Mouse (Mus musculus) lung, postnatal 0 days (tissue): ENCODE results near the gene Unc5c. TPM values are rescaled to one million over a fixed set of nuclear protein-coding genes. Genes with fewer than 3 reads are reported as not detected.

ENCODE experiments used
- ATAC-seq: fragments of 200-750 bp; cut with Nextera tagmentation; 2 replicates; pipeline ENCODE4 v1.8.0; 2017; ENCODE audit warnings: moderate library complexity
- DNase-seq: peaks from one replicate; pipeline ENCODE4 v3.0.0-alpha.2; 2016; ENCODE audit warnings: low spot score
- H3K27ac ChIP-seq: fragments of 300-500 bp; sonication (generic); 2 replicates; pipeline ENCODE4 v1.5.1; 2014; ENCODE audit warnings: antibody characterized with exemption, mild to moderate bottlenecking, low read length, mixed read lengths
- H3K27me3 ChIP-seq: fragments of 300-500 bp; sonication (generic); replicated peaks from 2 replicates; pipeline ENCODE4 v1.6.1; 2014; ENCODE audit warnings: low read length, mixed read lengths; ENCODE audit not compliant: insufficient read depth
- H3K36me3 ChIP-seq: fragments of 300-500 bp; sonication (generic); 2 replicates; pipeline ENCODE4 v1.6.1; 2014; ENCODE audit warnings: low read length, mixed read lengths; ENCODE audit not compliant: insufficient read depth
- H3K4me1 ChIP-seq: fragments of 300-500 bp; sonication (generic); 2 replicates; pipeline ENCODE4 v1.6.1; 2014; ENCODE audit warnings: antibody characterized with exemption, low read depth, low read length, mixed read lengths; ENCODE audit not compliant: insufficient read depth
- H3K4me2 ChIP-seq: fragments of 300-500 bp; sonication (generic); replicated peaks from 2 replicates; pipeline ENCODE4 v1.6.1; 2014; ENCODE audit warnings: low read depth, mild to moderate bottlenecking, low read length, moderate library complexity, mixed read lengths
- H3K4me3 ChIP-seq: fragments of 300-500 bp; sonication (generic); 2 replicates; pipeline ENCODE4 v1.5.1; 2014; ENCODE audit warnings: low read depth, low read length
- H3K9ac ChIP-seq: fragments of 300-500 bp; sonication (generic); replicated peaks from 2 replicates; pipeline ENCODE4 v1.6.1; 2014; ENCODE audit warnings: low read depth, mild to moderate bottlenecking
- H3K9me3 ChIP-seq: fragments of 300-500 bp; sonication (generic); 2 replicates; pipeline ENCODE4 v1.6.1; 2016; ENCODE audit warnings: low read length, mixed read lengths
- CTCF ChIP-seq: IDR thresholded peaks from 2 replicates; pipeline ENCODE4 v1.5.1; 2016; ENCODE audit warnings: antibody characterized with exemption, mild to moderate bottlenecking
- EP300 ChIP-seq: IDR thresholded peaks from 2 replicates; pipeline ENCODE4 v1.6.1; 2016; ENCODE audit warnings: antibody characterized with exemption, mild to moderate bottlenecking, control low read depth
- WGBS: fragments of 180-500 bp; shearing (Covaris S2); extraction: QIAGEN DNeasy Blood & Tissue Kit; methylation state at CpG from one replicate; pipeline ENCODE4 v1.1.7; 2014; 5-methylcytosine and 5-hydroxymethylcytosine counted together
- polyA plus RNA-seq: library from polyadenylated mRNA; unstranded; fragments of >200 nt; fragmentation: Nextera tagmentation; extraction: Ambion mirVana; gene quantifications from 2 replicates; pipeline ENCODE4 v1.2.1, GENCODE M21; 2015

Gene Unc5c
- polyA plus RNA-seq, 1 experiment from 2014 or later, result 6.5 TPM

DNA sequence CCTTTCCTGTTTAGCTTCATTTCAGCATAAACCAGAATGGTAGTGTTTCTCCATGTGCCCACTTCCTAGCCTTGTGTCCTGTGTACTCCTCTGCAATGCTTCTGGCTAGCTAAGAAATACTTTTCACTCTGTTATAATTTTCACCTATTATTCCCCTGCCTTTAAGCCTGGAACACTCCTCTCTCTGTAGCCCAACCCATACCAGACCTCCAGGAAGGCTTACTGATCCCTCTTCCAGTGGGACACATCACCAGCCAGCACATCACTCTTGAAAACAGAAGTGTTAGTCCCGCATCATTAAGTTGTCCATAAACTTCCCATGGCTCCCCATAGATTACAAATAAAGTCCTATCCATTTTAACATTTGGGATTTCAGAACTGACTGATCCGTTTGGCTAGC lies 328.7 kb downstream of the Unc5c start:
- ATAC-seq (no peak), DNase-seq (no peak)
- no peaks in the 10 kb centered on the region for H3K4me1 ChIP-seq
- no peaks in the 10 kb centered on the region for H3K27me3 ChIP-seq
- TF ChIP-seq CTCF (no peak), EP300 (no peak)
- H3K9ac ChIP-seq, result no peak overlapping the region
- H3K4me3 ChIP-seq, result no peak overlapping the region
- WGBS, result 79% methylated on average over 2 of the region's 2 CpGs
- H3K4me2 ChIP-seq, result no peak overlapping the region
- H3K9me3 ChIP-seq, result no peaks in the 10 kb centered on the region
- no peak overlapping the region for H3K27ac ChIP-seq
- no peaks in the 10 kb centered on the region for H3K36me3 ChIP-seq

DNA sequence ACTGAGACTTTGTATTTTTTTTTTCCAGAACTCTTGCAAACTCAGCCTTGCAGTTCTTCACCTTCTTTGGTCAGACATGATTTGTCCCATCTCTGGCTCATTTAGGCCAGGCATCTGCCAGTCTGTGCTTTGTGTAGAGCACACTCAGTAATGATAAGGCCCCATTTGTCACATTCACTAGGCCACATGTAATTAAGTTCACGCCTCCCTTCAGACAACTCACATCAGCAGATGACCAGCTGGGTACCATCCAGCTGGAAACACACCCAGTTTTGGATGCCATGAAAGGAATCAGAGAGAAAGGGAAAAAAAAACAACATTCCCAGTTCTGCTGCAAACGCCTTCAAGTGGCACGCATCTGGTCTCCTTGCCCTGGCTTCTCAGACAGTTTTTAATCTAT lies 329.4 kb downstream of the Unc5c start:
- H3K27me3 ChIP-seq, result no peaks in the 10 kb centered on the region
- ATAC-seq (no peak), DNase-seq (no peak)
- no peaks in the 10 kb centered on the region for H3K36me3 ChIP-seq
- TF ChIP-seq EP300 (no peak), CTCF (no peak)
- no peak overlapping the region for H3K4me2 ChIP-seq
- H3K4me3 ChIP-seq, result no peak overlapping the region
- no peak overlapping the region for H3K27ac ChIP-seq
- no peaks in the 10 kb centered on the region for H3K4me1 ChIP-seq
- whole genome bisulfite sequencing, result 64% methylated on average over 3 of the region's 3 CpGs
- no peaks in the 10 kb centered on the region for H3K9me3 ChIP-seq
- no peak overlapping the region for H3K9ac ChIP-seq

GRCm38 (mm10) chr3:141797372-141797771 lies 332.4 kb downstream of the Unc5c start:
- ATAC-seq (no peak), DNase-seq (no peak)
- no peaks in the 10 kb centered on the region for H3K9me3 ChIP-seq
- no peaks in the 10 kb centered on the region for H3K36me3 ChIP-seq
- H3K4me1 ChIP-seq, result no peaks in the 10 kb centered on the region
- H3K27ac ChIP-seq, result no peak overlapping the region
- H3K27me3 ChIP-seq, result no peaks in the 10 kb centered on the region
- H3K4me3 ChIP-seq, result no peak overlapping the region
- no peak overlapping the region for H3K9ac ChIP-seq
- no peak overlapping the region for H3K4me2 ChIP-seq
- TF ChIP-seq EP300, result no peak
- TF ChIP-seq CTCF, result no peak

- no peaks in the 10 kb centered on the region for H3K9me3 ChIP-seq
- no peak overlapping the region for H3K9ac ChIP-seq
- no peaks in the 10 kb centered on the region for H3K4me1 ChIP-seq
- no peaks in the 10 kb centered on the region for H3K27me3 ChIP-seq
- 16% methylated on average over 1 of the region's 1 CpGs for WGBS
- ATAC-seq (peak; percentile 89), DNase-seq (peak; percentile 63)
- H3K27ac ChIP-seq, result no peak overlapping the region
- H3K36me3 ChIP-seq, result no peaks in the 10 kb centered on the region
- TF ChIP-seq CTCF (no peak), EP300 (no peak)
- H3K4me3 ChIP-seq, result no peak overlapping the region
- no peak overlapping the region for H3K4me2 ChIP-seq
Measured at GRCm38 (mm10) chr3:141797789-141798188, 332.8 kb downstream of the Unc5c start.

- H3K36me3 ChIP-seq, result no peaks in the 10 kb centered on the region
- H3K4me2 ChIP-seq, result no peak overlapping the region
- DNase-seq (no peak), ATAC-seq (no peak)
- H3K4me3 ChIP-seq, result no peak overlapping the region
- no peak overlapping the region for H3K27ac ChIP-seq
- WGBS, result 49% methylated on average over 5 of the region's 5 CpGs
- H3K27me3 ChIP-seq, result no peaks in the 10 kb centered on the region
- TF ChIP-seq CTCF (no peak), EP300 (no peak)
- H3K4me1 ChIP-seq, result no peaks in the 10 kb centered on the region
- no peak overlapping the region for H3K9ac ChIP-seq
- no peaks in the 10 kb centered on the region for H3K9me3 ChIP-seq
Measured at GRCm38 (mm10) chr3:141804133-141804532, 339.1 kb downstream of the Unc5c start.

GRCm38 (mm10) chr3:141809581-141809980 lies 344.6 kb downstream of the Unc5c start:
- Histone ChIP-seq H3K9ac (no peak overlapping the region), H3K4me1 (no peaks in the 10 kb centered on the region), H3K4me2 (no peak overlapping the region), H3K4me3 (no peak overlapping the region), H3K27me3 (no peaks in the 10 kb centered on the region), H3K27ac (no peak overlapping the region), H3K36me3 (no peaks in the 10 kb centered on the region), H3K9me3 (no peaks in the 10 kb centered on the region)
- ATAC-seq (no peak), DNase-seq (no peak)
- no peak for TF ChIP-seq EP300
- TF ChIP-seq CTCF, result no peak
- WGBS, result 62% methylated on average over 3 of the region's 3 CpGs

- Histone ChIP-seq H3K27me3 (no peaks in the 10 kb centered on the region), H3K4me2 (no peak overlapping the region), H3K9ac (no peak overlapping the region), H3K36me3 (no peaks in the 10 kb centered on the region), H3K4me3 (no peak overlapping the region), H3K9me3 (no peaks in the 10 kb centered on the region), H3K4me1 (no peaks in the 10 kb centered on the region), H3K27ac (no peak overlapping the region)
- ATAC-seq (no peak), DNase-seq (no peak)
- 48% methylated on average over 7 of the region's 7 CpGs for WGBS
- TF ChIP-seq CTCF (no peak), EP300 (no peak)
Measured at GRCm38 (mm10) chr3:141810944-141811343, 345.9 kb downstream of the Unc5c start.
